Mouse (Mus musculus): ENCODE measurements at regions not wholly inside any gene's neighbourhood (a gene's known extent, or its start where the extent isn't known, plus 50 kb on each side); places are given as distances from the start of the nearest gene placed in this dataset.

DNA sequence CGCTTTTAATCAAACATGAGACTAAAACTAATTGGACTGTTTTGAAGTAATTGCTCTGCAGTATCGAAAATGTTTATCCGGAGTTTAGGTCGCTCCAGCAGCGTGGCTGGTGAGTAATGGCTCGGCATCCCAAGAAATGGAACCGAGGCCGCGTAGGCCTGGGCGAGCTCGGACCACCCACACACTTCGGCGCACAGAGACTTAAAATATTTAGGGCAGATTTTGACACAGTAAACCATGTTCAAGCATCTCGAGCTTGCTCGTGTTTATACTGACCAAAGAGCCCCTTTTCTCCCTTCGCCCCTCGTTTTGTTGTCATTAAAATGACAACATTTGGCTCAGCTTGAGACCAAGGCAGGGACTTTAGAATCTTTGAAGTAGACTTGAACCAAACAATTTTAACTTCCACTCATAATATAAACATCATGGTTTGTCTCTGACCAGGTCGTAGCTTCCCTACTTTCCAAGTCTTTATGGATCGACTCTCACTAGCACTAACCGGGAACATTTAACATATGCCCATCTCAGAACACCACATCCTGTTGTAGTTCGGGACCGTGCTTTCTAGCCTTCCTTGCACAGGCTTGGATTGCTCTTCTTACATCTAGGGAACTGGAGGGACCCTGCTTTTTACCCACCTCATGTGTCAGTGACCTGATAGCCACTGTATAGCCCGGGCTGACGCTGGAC, 223.0 kb upstream of the Map3k1 start:
- no peak for TF ChIP-seq CTCF (IDR thresholded peaks at IDR 0.05; ENCODE audit: borderline replicate concordance, insufficient read depth, low read length)
- TF ChIP-seq POLR2A (IDR thresholded peaks at IDR 0.05; ENCODE audit: low read depth, low read length): no peak

Measured in embryonic fibroblast, embryonic 13.5 days (primary cell).